Mouse (Mus musculus) small intestine, adult 2 months (tissue): ENCODE measurements around the gene Ap2a2.

Source experiments
- CTCF ChIP-seq: fragments of 200-500 bp; IDR thresholded peaks from 2 replicates; pipeline ENCODE4 v1.5.1; 2012; ENCODE audit warnings: low read depth, mild to moderate bottlenecking, control low read depth, inconsistent platforms, low read length, moderate library complexity, mixed read lengths; ENCODE audit not compliant: insufficient replicate concordance, insufficient read length; ENCODE audit errors: extremely low read depth
- POLR2A ChIP-seq: fragments of 200-500 bp; IDR thresholded peaks from 2 replicates; pipeline ENCODE4 v1.6.1; 2012; ENCODE audit warnings: low read depth, mild to moderate bottlenecking, control low read depth, inconsistent platforms, low read length, moderate library complexity

DNA sequence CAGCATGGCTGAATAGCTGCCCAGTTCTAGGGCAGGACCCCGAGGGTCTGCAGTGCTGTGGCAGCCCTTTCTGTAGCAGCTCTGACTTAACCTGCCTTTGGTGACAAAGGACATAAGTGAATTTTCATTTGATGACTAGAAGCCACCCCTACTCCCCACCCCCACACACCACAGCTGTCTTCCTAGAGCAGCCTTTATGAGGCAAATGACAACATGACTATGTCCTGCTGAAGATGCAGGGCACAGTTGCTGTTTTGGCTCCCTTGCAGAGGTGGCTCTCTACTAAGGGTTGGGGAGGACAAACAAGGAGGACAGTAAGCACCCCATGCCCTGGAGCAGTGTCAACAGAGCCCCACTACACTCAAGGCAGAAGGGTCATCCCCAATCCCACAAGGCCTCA, 42.2 kb upstream of the Ap2a2 start:
- TF ChIP-seq CTCF (no peak), POLR2A (no peak)
